14 mouse cellular contexts compared by ENCODE assay signal in the genomic region with DNA sequence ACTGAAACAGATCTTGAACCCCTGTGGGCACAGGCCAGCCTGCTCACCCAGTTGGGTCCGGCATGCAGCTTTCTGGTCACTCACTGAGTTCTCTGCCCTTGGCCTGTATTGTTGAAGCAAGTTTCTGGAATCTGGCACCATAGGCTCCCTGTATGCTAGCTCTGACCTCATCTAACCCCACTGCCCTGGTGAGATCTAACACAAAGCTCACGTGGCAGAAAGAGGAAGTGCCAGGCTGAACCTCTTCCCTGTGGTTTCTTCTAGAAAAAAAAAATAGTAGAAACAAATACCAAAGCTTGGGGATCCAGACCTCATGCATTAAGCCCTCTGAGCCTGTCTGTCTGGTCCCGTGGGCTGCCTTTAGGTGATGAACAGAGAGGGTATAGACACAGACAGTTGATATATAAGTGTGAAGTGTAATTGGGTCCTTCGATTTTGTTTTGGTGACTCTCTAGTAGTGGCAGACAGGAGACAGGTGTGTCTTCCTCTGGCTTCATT. TPM values are rescaled to one million over a fixed set of nuclear protein-coding genes. Genes with fewer than 3 reads are reported as not detected.
A peak's percentile ranks its signal among the peaks of the same experiment; 100 is the strongest.
DNase-seq lines count a peak whose midpoint lies in the region; ATAC-seq and TF ChIP-seq lines count a peak whose summit lies in the region.
"Had no signal": no experiment of that assay in that cellular context is flagged by ENCODE, and none has a peak within 500 bp of the region (broad histone marks: within the 10 kb centered on the region; RNA-seq: fewer than 3 reads in every experiment).

No protein-coding gene starts in this region.

- no peak overlapping the region for H3K4me2 ChIP-seq in forebrain, embryonic 11.5 days (ENCODE audit: low read depth, low read length, severe bottlenecking)
- H3K4me2 ChIP-seq: heart, embryonic 15.5 days; liver, embryonic 15.5 days; neural tube, embryonic 12.5 days had no signal

- H3K9ac ChIP-seq in heart, adult 2 months (ENCODE audit: low read depth, low read length): no peak overlapping the region
- no peak overlapping the region for H3K9ac ChIP-seq in forebrain, embryonic 11.5 days (ENCODE audit: low read length)
- H3K9ac ChIP-seq: heart, embryonic 15.5 days; liver, embryonic 15.5 days; neural tube, embryonic 12.5 days had no signal

- DNase-seq in heart, adult 2 months: peak in 1 of 2 experiments; percentile 61
- DNase-seq in heart, postnatal 4 days: no peak
- DNase-seq in B cell, adult 2 months: peak; percentile 70 to 73
- peak; percentile 68 for DNase-seq in adrenal gland, postnatal 14 days
- no peak for DNase-seq in right cerebral cortex, adult 2 months (ENCODE audit: low spot score in 2 of 2)
- DNase-seq in urinary bladder, postnatal 25 days (ENCODE audit: low spot score): no peak
- no peak for DNase-seq in forebrain, embryonic 11.5 days (ENCODE audit: low spot score)
- DNase-seq: cerebellum, adult 11-12 months had no signal

- H3K4me3 ChIP-seq in heart, adult 2 months: no peak overlapping the region
- H3K4me3 ChIP-seq in macrophage (ENCODE audit: inconsistent target): no peak overlapping the region
- no peak overlapping the region for H3K4me3 ChIP-seq in forebrain, embryonic 11.5 days (ENCODE audit: low read depth, low read length)
- H3K4me3 ChIP-seq: erythroblast, embryonic 14.5 days; heart, embryonic 15.5 days; liver, embryonic 15.5 days; neural tube, embryonic 12.5 days had no signal

- H3K4me1 ChIP-seq in heart, adult 2 months (ENCODE audit: control insufficient read depth, insufficient read depth, low read length): peaks cover 10% of the 10 kb centered on the region
- peaks cover 6% of the 10 kb centered on the region; the same call in 1 of the 2 replicates for H3K4me1 ChIP-seq in forebrain, embryonic 11.5 days (replicated peaks; ENCODE audit: control insufficient read depth, insufficient read depth, low read length)

- no peak for ATAC-seq in forebrain, embryonic 11.5 days (replicated peaks; ENCODE audit: low FRiP score)

- 0 out of 2 replicates have a peak, but pooled peaks cover 2% of the 10 kb centered on the region for H3K79me2 ChIP-seq in heart, adult 2 months (replicated peaks; ENCODE audit: control insufficient read depth, insufficient read depth, low read length)
- no peaks in the 10 kb centered on the region for H3K79me2 ChIP-seq in macrophage (ENCODE audit: inconsistent target)

- H3K9me3 ChIP-seq in forebrain, embryonic 11.5 days (ENCODE audit: control insufficient read depth, low read length): no peaks in the 10 kb centered on the region; the same call in 1 of the 2 replicates
- H3K9me3 ChIP-seq: heart, embryonic 15.5 days; liver, embryonic 15.5 days; neural tube, embryonic 12.5 days had no signal

- intact Hi-C loops in heart, adult 2 months (cut with DNase I): no loop called here

- TF ChIP-seq POLR2A in heart, adult 2 months (IDR thresholded peaks at IDR 0.05; ENCODE audit: insufficient read depth, low read depth, low read length): no peak

- 0 out of 2 replicates have a peak, but pooled peaks have one; percentile 35 for TF ChIP-seq EP300 in heart, adult 2 months (IDR thresholded peaks at IDR 0.05; ENCODE audit: insufficient read depth, low read depth, low read length)

- 53% methylated on average over 4 of the region's 4 CpGs for WGBS in heart, adult 2 months
- 23% methylated on average over 4 of the region's 4 CpGs for WGBS in macrophage (ENCODE audit: missing documents)
- 89% methylated on average over 4 of the region's 4 CpGs for WGBS in forebrain, embryonic 11.5 days

- H3K27me3 ChIP-seq in heart, adult 2 months (ENCODE audit: control insufficient read depth, insufficient read depth, low read length): no peaks in the 10 kb centered on the region
- H3K27me3 ChIP-seq in forebrain, embryonic 11.5 days (ENCODE audit: control insufficient read depth, insufficient read depth, low read length): no peaks in the 10 kb centered on the region
- H3K27me3 ChIP-seq: heart, embryonic 15.5 days; liver, embryonic 15.5 days; neural tube, embryonic 12.5 days had no signal

- no peaks in the 10 kb centered on the region for H3K36me3 ChIP-seq in heart, adult 2 months (ENCODE audit: control insufficient read depth, insufficient read depth, low read length)
- no peaks in the 10 kb centered on the region for H3K36me3 ChIP-seq in macrophage (ENCODE audit: inconsistent target)
- no peaks in the 10 kb centered on the region for H3K36me3 ChIP-seq in forebrain, embryonic 11.5 days (ENCODE audit: control insufficient read depth, insufficient read depth, low read length)
- H3K36me3 ChIP-seq: heart, embryonic 15.5 days; liver, embryonic 15.5 days; neural tube, embryonic 12.5 days had no signal

- TF ChIP-seq CTCF in heart, adult 2 months (IDR thresholded peaks at IDR 0.05): no peak

- peak overlapping the region; percentile 2 for H3K27ac ChIP-seq in heart, adult 2 months
- peak overlapping the region; percentile 48 for H3K27ac ChIP-seq in macrophage
- H3K27ac ChIP-seq in forebrain, embryonic 11.5 days (ENCODE audit: low read depth, low read length): no peak overlapping the region
- H3K27ac ChIP-seq: heart, embryonic 15.5 days; liver, embryonic 15.5 days; neural tube, embryonic 12.5 days had no signal

RNA-seq across cellular contexts. Expression of a gene that starts 57.9 kb away (rescaled TPM):
- total RNA-seq in heart, adult 2 months (2021): not detected
- polyA plus RNA-seq in heart, adult 2 months (2012; rRNA removed): 0.08 TPM in 1 of 2 replicates, not detected in the other
- total RNA-seq in heart, postnatal 4 days (2021): under 1 TPM in 1 of 2 experiments, not detected in 1; 0.12 TPM
- 0.38 TPM in 1 of 2 replicates, not detected in the other for total RNA-seq in adrenal gland, postnatal 14 days (2021)
- not detected for total RNA-seq in macrophage (2018; cell fraction: chromatin; rRNA removed)
- total RNA-seq in macrophage (2018; cell fraction: cytosol; rRNA removed): not detected
- total RNA-seq in macrophage (2018; cell fraction: nucleus; rRNA removed): not detected
- not detected in 3 replicates for polyA plus RNA-seq in macrophage (2018)
- polyA plus RNA-seq in forebrain, embryonic 11.5 days (2014; fragmentation: Nextera tagmentation; extraction: Ambion mirVana): 0.13 and 0.24 TPM in 2 replicates
- total RNA-seq: layer of hippocampus, adult 18-20 months had no signal
- polyA plus RNA-seq: liver, embryonic 15.5 days had no signal

Comparison
In these comparisons a context has a peak if more than half of its experiments do, and no peak if none do; other contexts are left out.
1. DNase-seq: peak in B cell, adult 2 months (2 of 2) and adrenal gland, postnatal 14 days (single experiment); none in heart, postnatal 4 days (single experiment), right cerebral cortex, adult 2 months (0 of 2), urinary bladder, postnatal 25 days (single experiment) and forebrain, embryonic 11.5 days (single experiment).